Mouse (Mus musculus) adrenal gland, postnatal 10 days (tissue): ENCODE results near the gene Rgs6. TPM values are rescaled to one million over a fixed set of nuclear protein-coding genes. Genes with fewer than 3 reads are reported as not detected.
A peak's percentile ranks its signal among the peaks of the same experiment; 100 is the strongest.

Experiments used
- DNase-seq: peaks from one replicate; pipeline ENCODE4 v3.0.0; 2021; ENCODE audit warnings: mixed read lengths
- total RNA-seq, 2 experiments: library from RNA; stranded (reverse); gene quantifications; 2 replicates each; pipeline ENCODE4 v1.2.3; 2021

Gene Rgs6
- total RNA-seq, 2 experiments from 2014 or later: 2.1 to 3.1 TPM

GRCm38 (mm10) chr12:82972661-82973060 lies 384.6 kb downstream of the Rgs6 start:
- DNase-seq: no peak

- DNase-seq: no peak
These were observed 385.7 kb downstream of the Rgs6 start for GRCm38 (mm10) chr12:82973771-82974170.

DNA sequence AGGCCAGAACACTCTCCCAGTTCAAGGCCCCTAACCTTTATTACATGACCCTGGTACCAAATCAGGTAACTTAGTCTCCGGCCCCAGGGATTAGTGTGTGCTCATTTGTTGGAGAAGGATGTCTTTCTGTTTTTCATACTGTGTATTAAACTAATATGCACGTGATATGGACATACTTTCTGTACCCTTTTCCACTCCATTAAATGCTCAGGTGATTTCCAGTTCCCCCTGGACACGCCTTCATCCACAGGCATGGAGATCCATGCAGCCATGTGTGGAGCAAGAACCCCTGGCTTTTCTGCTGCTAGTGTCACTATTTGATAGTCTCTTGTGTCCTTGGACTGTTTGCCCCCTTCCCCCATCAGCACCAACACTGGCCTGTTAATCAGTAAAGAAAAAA lies 390.2 kb downstream of the Rgs6 start:
- DNase-seq: no peak

DNA sequence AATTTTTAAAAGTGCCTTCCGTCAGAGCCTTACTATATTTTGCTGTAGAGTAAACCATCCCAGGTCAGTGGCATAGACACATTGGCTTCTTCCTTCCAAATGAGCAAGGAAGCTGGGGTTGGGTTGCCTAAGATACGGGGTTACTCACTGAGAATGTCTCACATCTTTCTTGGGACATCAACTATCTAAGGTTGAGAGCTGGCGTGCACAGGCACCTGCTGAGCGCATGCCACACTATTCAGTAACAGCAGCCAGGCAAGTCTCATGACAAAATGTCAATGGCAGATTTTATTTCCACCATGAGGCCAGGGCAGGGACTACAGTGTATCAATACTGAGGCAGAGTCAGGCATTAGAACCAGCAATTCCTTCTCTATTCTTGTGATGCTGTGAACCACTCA lies 394.6 kb downstream of the Rgs6 start:
- no peak for DNase-seq

GRCm38 (mm10) chr12:82985300-82985699 lies 397.2 kb downstream of the Rgs6 start:
- DNase-seq: no peak

DNA sequence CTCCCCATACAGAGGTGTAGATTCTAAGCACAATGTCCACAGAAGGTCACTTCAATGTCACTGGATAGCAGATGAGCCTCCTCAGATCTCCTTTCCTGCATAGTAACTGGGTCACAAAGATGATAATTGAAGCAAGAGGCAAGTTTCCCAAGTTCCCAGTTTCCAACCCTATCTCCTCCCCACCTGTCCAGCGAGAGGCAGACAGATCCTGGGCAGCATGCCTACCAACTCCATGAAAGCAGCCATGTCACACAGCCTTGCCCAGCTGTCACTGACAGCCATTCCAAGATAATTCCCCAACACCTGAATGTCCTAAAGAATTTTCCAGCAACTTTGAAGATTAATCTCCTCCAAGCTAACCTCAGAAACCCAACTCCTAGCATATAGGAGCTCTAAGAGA lies 399.6 kb downstream of the Rgs6 start:
- DNase-seq: no peak

DNA sequence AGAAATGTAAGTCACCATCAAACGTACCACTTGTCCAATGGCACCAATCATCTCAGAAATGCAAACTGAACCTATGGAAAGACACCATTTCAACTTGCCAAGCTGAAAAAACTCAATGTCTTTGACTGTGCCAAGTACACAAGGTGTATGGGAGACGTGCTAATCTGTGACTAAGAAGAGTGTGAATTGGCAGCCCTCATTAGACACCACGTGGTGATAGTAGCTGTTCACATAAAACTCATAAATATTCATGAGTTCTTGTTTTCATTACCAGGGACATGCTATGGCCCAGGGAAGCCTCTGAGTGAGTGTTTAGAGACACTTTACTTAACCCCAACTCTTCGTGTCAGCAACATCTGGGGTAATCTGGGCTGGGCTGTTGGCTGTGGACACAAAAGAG lies 405.8 kb downstream of the Rgs6 start:
- no peak for DNase-seq

DNA sequence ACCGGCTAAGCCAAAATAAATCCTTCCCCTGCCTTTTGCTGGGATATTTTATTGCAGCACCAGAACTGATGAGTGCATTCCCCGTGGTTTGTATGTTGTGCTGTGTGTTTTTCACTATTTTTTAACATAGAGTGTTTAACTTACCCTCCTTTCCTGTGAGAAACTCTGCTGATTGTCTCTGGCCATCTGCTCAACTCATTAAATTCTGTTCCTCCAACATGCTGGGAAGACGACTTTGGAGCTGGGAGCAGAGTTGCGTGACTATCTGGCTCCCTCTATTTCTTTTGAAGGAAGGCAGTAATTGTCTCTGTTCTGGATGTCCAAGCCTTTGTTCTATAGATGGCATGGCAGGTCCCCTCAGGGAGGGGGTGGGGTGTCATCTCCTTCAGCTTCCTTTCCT lies 408.7 kb downstream of the Rgs6 start:
- DNase-seq: no peak

GRCm38 (mm10) chr12:82998682-82999332 lies 410.7 kb downstream of the Rgs6 start:
- peak; percentile 26 for DNase-seq

DNA sequence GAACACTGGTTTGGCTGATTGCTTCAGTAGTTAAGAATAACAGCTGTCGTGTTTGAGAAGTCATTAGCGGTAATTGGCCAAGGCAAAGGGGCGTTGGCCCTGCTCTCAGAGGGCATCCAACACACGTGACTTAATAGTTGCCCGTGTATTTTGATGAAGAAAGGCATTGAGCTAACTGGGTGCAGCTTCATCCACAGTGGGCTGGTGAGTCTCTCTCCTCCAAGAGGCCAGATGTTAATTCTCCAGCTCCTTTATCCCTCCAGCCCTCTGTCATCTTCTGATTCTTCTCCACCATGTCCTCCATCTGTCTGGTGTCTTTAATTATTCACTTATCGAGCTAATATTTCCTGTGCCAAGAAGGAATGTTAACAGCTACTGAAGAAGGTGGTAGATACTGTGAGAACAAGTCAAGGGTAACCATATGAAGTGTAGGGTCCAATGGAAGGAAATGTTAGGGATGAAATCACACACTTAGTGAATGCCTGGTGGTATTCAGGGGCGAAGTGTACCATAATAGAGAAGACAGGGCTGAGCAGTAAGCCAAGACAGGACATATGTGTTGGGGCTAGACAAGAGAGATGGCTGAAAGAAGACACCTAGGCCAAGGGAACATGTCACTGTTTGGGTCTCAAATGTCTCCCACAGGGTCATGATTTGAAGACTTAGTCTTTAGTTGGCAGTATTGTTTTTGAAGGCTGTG lies 411.4 kb downstream of the Rgs6 start:
- DNase-seq: no peak

DNA sequence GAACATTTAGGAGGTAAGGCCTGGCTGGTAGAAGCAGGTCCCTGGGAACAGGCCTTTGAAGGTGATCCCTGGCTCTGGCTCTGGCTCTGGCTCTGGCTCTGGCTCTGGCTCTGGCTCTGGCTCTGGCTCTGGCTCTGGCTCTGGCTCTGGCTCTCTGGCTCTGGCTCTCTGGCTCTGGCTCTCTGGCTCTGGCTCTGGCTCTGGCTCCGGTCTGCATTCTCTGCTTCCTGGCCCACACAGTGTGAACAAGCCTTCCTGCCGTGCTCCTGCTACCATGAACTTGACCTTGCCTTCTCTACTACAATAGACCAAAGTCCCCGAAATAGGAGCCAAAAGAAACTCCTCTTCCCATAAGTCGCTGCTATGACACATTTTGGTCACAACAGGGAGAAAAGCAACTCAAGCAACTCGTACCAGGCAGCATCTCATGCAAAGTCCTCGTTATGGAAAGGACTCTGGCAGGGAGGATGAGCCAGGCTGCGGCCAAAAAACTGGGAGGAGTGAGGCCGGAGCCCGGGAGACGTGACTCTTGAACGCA lies 412.0 kb downstream of the Rgs6 start:
- peak; percentile 24 for DNase-seq

GRCm38 (mm10) chr12:83000957-83001356 lies 412.9 kb downstream of the Rgs6 start:
- no peak for DNase-seq

- DNase-seq: no peak
These were observed 416.1 kb downstream of the Rgs6 start for GRCm38 (mm10) chr12:83004014-83004682.

GRCm38 (mm10) chr12:83011056-83011565 lies 423.0 kb downstream of the Rgs6 start:
- no peak for DNase-seq

- DNase-seq: no peak
These were observed 426.0 kb downstream of the Rgs6 start for GRCm38 (mm10) chr12:83013918-83014691.

DNA sequence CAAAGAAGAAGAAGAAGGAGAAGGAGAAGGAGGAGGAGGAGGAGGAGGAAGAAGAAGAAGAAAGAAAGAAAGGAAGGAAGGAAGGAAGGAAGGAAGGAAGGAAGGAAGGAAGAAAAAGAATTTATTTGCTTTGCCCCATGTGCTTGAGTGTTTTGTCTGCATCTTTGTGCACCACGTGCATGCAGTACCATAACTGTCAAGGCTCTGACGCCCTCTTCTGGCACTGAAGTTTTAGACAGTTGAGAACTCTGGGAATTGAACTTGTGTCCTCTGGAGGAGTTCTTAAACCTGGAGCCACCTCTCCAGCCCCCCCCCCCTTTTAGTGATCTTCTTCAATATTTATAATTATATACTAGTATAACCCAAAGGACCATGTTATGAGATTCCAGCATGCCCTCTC lies 426.8 kb downstream of the Rgs6 start:
- DNase-seq: no peak

- no peak for DNase-seq
These were observed 427.3 kb downstream of the Rgs6 start for GRCm38 (mm10) chr12:83015366-83015765.

DNA sequence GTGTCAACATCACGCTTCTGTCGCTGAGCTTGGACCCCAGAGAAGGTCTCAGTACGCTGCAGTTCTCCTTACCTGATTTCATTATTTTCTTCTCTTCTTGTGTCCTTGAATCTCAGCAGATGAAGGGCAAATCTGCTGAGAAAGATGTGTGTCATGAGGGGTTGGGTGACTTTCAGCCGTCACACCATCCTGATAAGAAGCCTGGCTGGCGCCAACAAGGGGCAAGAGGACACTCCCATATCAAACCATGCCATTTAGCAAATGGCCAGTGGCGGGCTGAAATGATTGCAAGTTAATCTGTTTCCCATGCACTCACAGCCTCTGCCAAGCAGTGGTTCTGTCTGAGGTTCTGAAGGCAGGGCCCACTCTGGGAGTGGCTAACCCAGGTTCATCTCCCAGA lies 428.4 kb downstream of the Rgs6 start:
- DNase-seq: no peak

GRCm38 (mm10) chr12:83018005-83018404 lies 429.9 kb downstream of the Rgs6 start:
- DNase-seq: peak; percentile 91

GRCm38 (mm10) chr12:83026985-83027384 lies 438.9 kb downstream of the Rgs6 start:
- no peak for DNase-seq

- no peak for DNase-seq
These were observed 445.2 kb downstream of the Rgs6 start for GRCm38 (mm10) chr12:83033171-83033835.
